Mouse (Mus musculus) cerebellum, postnatal 25 days (tissue): Measurements from ENCODE around the gene Ubash3a.
A peak's percentile ranks its signal among the peaks of the same experiment; 100 is the strongest.
"Not testable (repeated sequence)": the region's sequence is repeated elsewhere in the genome, so short reads cannot be mapped to it uniquely, and the experiment has no call there.

Experiments
- DNase-seq, 2 experiments: peaks; one replicate each; pipeline ENCODE4 v3.0.0; 2021; ENCODE audit warnings: mixed read lengths in 2 of 2

Gene Ubash3a

GRCm38 (mm10) chr17:31262715-31263114, 55.0 kb downstream of the Ubash3a start:
- no peak for DNase-seq

- DNase-seq: no peak
These were observed 56.1 kb downstream of the Ubash3a start for GRCm38 (mm10) chr17:31263770-31264169.

GRCm38 (mm10) chr17:31264372-31264771, 56.7 kb downstream of the Ubash3a start:
- no peak for DNase-seq

GRCm38 (mm10) chr17:31265171-31265572, 57.5 kb downstream of the Ubash3a start:
- peak in 1 of 2 experiments; percentile 7 for DNase-seq

- DNase-seq: peak in 1 of 2 experiments; percentile 5
These were observed 58.2 kb downstream of the Ubash3a start for GRCm38 (mm10) chr17:31265831-31266230.

- DNase-seq: peak in 1 of 2 experiments; percentile 6
These were observed 58.8 kb downstream of the Ubash3a start for GRCm38 (mm10) chr17:31266321-31266950.

GRCm38 (mm10) chr17:31267138-31267537, 59.5 kb downstream of the Ubash3a start:
- DNase-seq: no peak

- no peak for DNase-seq
These were observed 59.9 kb downstream of the Ubash3a start for GRCm38 (mm10) chr17:31267603-31268002.

- no peak for DNase-seq
These were observed 60.3 kb downstream of the Ubash3a start for GRCm38 (mm10) chr17:31268016-31268415.

GRCm38 (mm10) chr17:31269761-31270160, 62.1 kb downstream of the Ubash3a start:
- no peak for DNase-seq

GRCm38 (mm10) chr17:31270246-31270645, 62.6 kb downstream of the Ubash3a start:
- no peak for DNase-seq

GRCm38 (mm10) chr17:31270736-31271135, 63.1 kb downstream of the Ubash3a start:
- not testable (repeated sequence) for DNase-seq

- no peak for DNase-seq
These were observed 63.6 kb downstream of the Ubash3a start for GRCm38 (mm10) chr17:31271136-31271851.

GRCm38 (mm10) chr17:31272416-31273165, 64.9 kb downstream of the Ubash3a start:
- no peak for DNase-seq

GRCm38 (mm10) chr17:31273631-31274030, 66.0 kb downstream of the Ubash3a start:
- no peak for DNase-seq

- DNase-seq: no peak
These were observed 67.5 kb downstream of the Ubash3a start for GRCm38 (mm10) chr17:31275181-31275580.

- DNase-seq: no peak
These were observed 68.7 kb downstream of the Ubash3a start for GRCm38 (mm10) chr17:31276207-31276921.

- DNase-seq: peak; percentile 97
These were observed 69.5 kb downstream of the Ubash3a start, which contains the start of gene Rsph1 for GRCm38 (mm10) chr17:31276922-31277918. TSS of gene Rsph1 (minus strand) at chr17:31277383.

- DNase-seq: no peak
These were observed 70.3 kb downstream of the Ubash3a start for GRCm38 (mm10) chr17:31277931-31278330.

- no peak for DNase-seq
These were observed 71.9 kb downstream of the Ubash3a start for GRCm38 (mm10) chr17:31279541-31279940.

- no peak for DNase-seq
These were observed 72.6 kb downstream of the Ubash3a start for GRCm38 (mm10) chr17:31280269-31280668.
